Mouse (Mus musculus) CH12.LX (cell line): ENCODE measurements at regions not wholly inside any gene's neighbourhood (a gene's known extent, or its start where the extent isn't known, plus 50 kb on each side); places are given as distances from the start of the nearest gene placed in this dataset.
A peak's percentile ranks its signal among the peaks of the same experiment; 100 is the strongest.

ENCODE experiments used
- DNase-seq: peaks from one replicate; pipeline ENCODE4 v3.0.0-alpha.2; 2013; ENCODE audit errors: extremely low read depth
- H3K27ac ChIP-seq: 2 replicates; pipeline ENCODE4 v1.5.1; 2012; ENCODE audit warnings: low read depth, mild to moderate bottlenecking, control low read depth, moderate library complexity; ENCODE audit not compliant: insufficient read depth
- H3K27me3 ChIP-seq: replicated peaks from 2 replicates; pipeline ENCODE3; 2012; ENCODE audit warnings: inconsistent platforms
- H3K36me3 ChIP-seq, 2 experiments: replicated peaks in 1 of 2; 2 replicates each; pipeline versions ENCODE3 to v1.6.1; 2012; ENCODE audit warnings: inconsistent platforms in 1 of 2, low read length in 1 of 2, mild to moderate bottlenecking in 1 of 2, mixed read lengths in 1 of 2, moderate library complexity in 1 of 2; ENCODE audit not compliant: control insufficient read depth in 1 of 2, insufficient read depth in 1 of 2
- H3K4me1 ChIP-seq, 2 experiments: 2 replicates each; pipeline ENCODE4 v1.6.1; 2012; ENCODE audit warnings: inconsistent platforms in 1 of 2, moderate library complexity in 1 of 2; ENCODE audit not compliant: insufficient read depth in 2 of 2, control insufficient read depth in 1 of 2
- H3K4me2 ChIP-seq: 2 replicates; pipeline ENCODE4 v1.6.1; 2012; ENCODE audit warnings: low read depth, mild to moderate bottlenecking, control low read depth; ENCODE audit not compliant: poor library complexity, insufficient read depth, severe bottlenecking
- H3K4me3 ChIP-seq, 3 experiments: fragments of 150-350 bp in 1 of 3; sonication (generic) in 1 of 3; replicated peaks in 1 of 3; 2 replicates each; pipeline versions ENCODE3 to v1.5.1; 2011 to 2012; ENCODE audit warnings: low read depth in 2 of 3, low read length in 2 of 3, mild to moderate bottlenecking in 2 of 3, moderate library complexity in 2 of 3, control low read depth in 1 of 3, improper control_type of control experiment in 1 of 3, inconsistent platforms in 1 of 3, mixed read lengths in 1 of 3; ENCODE audit not compliant: poor library complexity in 1 of 3
- H3K79me2 ChIP-seq: replicated peaks from 2 replicates; pipeline ENCODE4 v1.6.1; 2012; ENCODE audit warnings: mild to moderate bottlenecking, moderate library complexity; ENCODE audit not compliant: control insufficient read depth, poor library complexity, insufficient read depth, severe bottlenecking; ENCODE audit errors: extremely low read depth
- H3K9ac ChIP-seq: 2 replicates; pipeline ENCODE4 v1.6.1; 2012; ENCODE audit warnings: low read depth, mild to moderate bottlenecking, control low read depth, moderate library complexity; ENCODE audit not compliant: insufficient read depth
- H3K9me3 ChIP-seq: replicated peaks from 2 replicates; pipeline ENCODE3; 2012; ENCODE audit warnings: low read length, inconsistent platforms, mixed read lengths
- CTCF ChIP-seq, 2 experiments: IDR thresholded peaks in 1 of 2; conservative IDR thresholded peaks in 1 of 2; 2 replicates each; pipeline ENCODE4 v1.5.1; 2011 to 2012; ENCODE audit warnings: low read depth in 2 of 2, low read length in 2 of 2, improper control_type of control experiment in 1 of 2, inconsistent platforms in 1 of 2, mild to moderate bottlenecking in 1 of 2, moderate library complexity in 1 of 2
- E2F4 ChIP-seq: IDR thresholded peaks from 2 replicates; pipeline ENCODE4 v1.6.1; 2011; ENCODE audit warnings: low read depth, low read length, improper control_type of control experiment; ENCODE audit not compliant: insufficient replicate concordance
- GABPA ChIP-seq: IDR thresholded peaks from 2 replicates; pipeline ENCODE4 v1.6.1; 2012; ENCODE audit warnings: low read depth, low read length, improper control_type of control experiment, inconsistent platforms; ENCODE audit not compliant: insufficient replicate concordance
- JUND ChIP-seq: conservative IDR thresholded peaks from 2 replicates; pipeline ENCODE4 v1.6.1; 2011; ENCODE audit warnings: low read depth, low read length, improper control_type of control experiment
- KAT2A ChIP-seq: IDR thresholded peaks from 2 replicates; pipeline ENCODE4 v1.6.1; 2012; ENCODE audit warnings: low read length, improper control_type of control experiment, inconsistent platforms; ENCODE audit not compliant: insufficient replicate concordance
- MAZ ChIP-seq: IDR thresholded peaks from 2 replicates; pipeline ENCODE4 v1.6.1; 2012; ENCODE audit warnings: low read depth, mild to moderate bottlenecking, inconsistent platforms, low read length, improper control_type of control experiment, moderate library complexity
- MYC ChIP-seq: IDR thresholded peaks from 2 replicates; pipeline ENCODE4 v1.6.1; 2011; ENCODE audit warnings: low read depth, mild to moderate bottlenecking, improper control_type of control experiment, low read length
- POLR2AphosphoS2 ChIP-seq: IDR thresholded peaks from 2 replicates; pipeline ENCODE4 v1.6.1; 2011; ENCODE audit warnings: low read depth, low read length, improper control_type of control experiment
- RAD21 ChIP-seq: IDR thresholded peaks from 2 replicates; pipeline ENCODE4 v1.6.1; 2011; ENCODE audit warnings: low read depth, mild to moderate bottlenecking, low read length, improper control_type of control experiment, moderate library complexity
- RCOR1 ChIP-seq: conservative IDR thresholded peaks from 2 replicates; pipeline ENCODE4 v1.6.1; 2012; ENCODE audit warnings: low read depth, mild to moderate bottlenecking, inconsistent platforms, low read length, improper control_type of control experiment
- SMC3 ChIP-seq: IDR thresholded peaks from 2 replicates; pipeline ENCODE4 v1.6.1; 2011; ENCODE audit warnings: low read depth, low read length, improper control_type of control experiment
- USF1 ChIP-seq: IDR thresholded peaks from 2 replicates; pipeline ENCODE4 v1.6.1; 2014; ENCODE audit warnings: low read depth, mild to moderate bottlenecking, inconsistent platforms, low read length, improper control_type of control experiment
- USF2 ChIP-seq: conservative IDR thresholded peaks from 2 replicates; pipeline ENCODE4 v1.6.1; 2011; ENCODE audit warnings: low read depth, low read length, improper control_type of control experiment
- ZC3H11A ChIP-seq: IDR thresholded peaks from 2 replicates; pipeline ENCODE4 v1.6.1; 2012; ENCODE audit warnings: low read depth, mild to moderate bottlenecking, inconsistent platforms, low read length, improper control_type of control experiment
- ZKSCAN1 ChIP-seq: IDR thresholded peaks from 2 replicates; pipeline ENCODE4 v1.6.1; 2012; ENCODE audit warnings: low read depth, inconsistent platforms, low read length, improper control_type of control experiment, borderline replicate concordance
- ZNF384 ChIP-seq: IDR thresholded peaks from 2 replicates; pipeline ENCODE4 v1.6.1; 2012; ENCODE audit warnings: low read depth, low read length, improper control_type of control experiment, inconsistent platforms
- dilution Hi-C: fragments of 300-500 bp; cut with MboI; formaldehyde crosslinking; loops from 2 replicates; pipeline ENCODE4 v1.14.3; 2020; ENCODE audit warnings: low sequenced_read_pairs; ENCODE audit not compliant: extremely low pct_unique_long_range_greater_than_20kb, extremely low pct_ligation_motif_present
- in situ Hi-C: fragments of 300-500 bp; cut with MboI; formaldehyde crosslinking; loops from 3 replicates; pipeline ENCODE4 v1.14.3; 2019; ENCODE audit warnings: low sequenced_read_pairs, low pct_ligation_motif_present, low pct_unique_long_range_greater_than_20kb, mixed read lengths

GRCm38 (mm10) chr8:78057357-78057756 is 155.7 kb upstream of the Ttc29 start:
- H3K27me3 ChIP-seq: no peaks in the 10 kb centered on the region
- DNase-seq: no peak
- in situ Hi-C loops: loop anchor here (25.0 kb wide), 1 partner anchor 155 kb away; the partner anchor contains the start of gene Ttc29
- dilution Hi-C loops: no loop called here
- no peak for TF ChIP-seq ZNF384
- no peak for TF ChIP-seq KAT2A
- no peak for TF ChIP-seq MYC
- TF ChIP-seq SMC3: no peak
- no peak for TF ChIP-seq USF1
- no peak for TF ChIP-seq MAZ
- no peak for TF ChIP-seq POLR2AphosphoS2
- TF ChIP-seq E2F4: no peak
- TF ChIP-seq CTCF (conservative IDR thresholded peaks at IDR 0.05 in 1 of 2, IDR thresholded peaks at IDR 0.05 in 1 of 2; ENCODE audit: low read depth in 2 of 2, low read length in 2 of 2): no peak
- no peak for TF ChIP-seq USF2
- H3K4me3 ChIP-seq: no peak overlapping the region
- no peak overlapping the region for H3K9ac ChIP-seq
- no peaks in the 10 kb centered on the region for H3K79me2 ChIP-seq
- no peak overlapping the region for H3K27ac ChIP-seq
- peaks cover 5 to 18% of the 10 kb centered on the region in 2 experiments; a peak in 2 of 4 replicates for H3K4me1 ChIP-seq
- no peaks in the 10 kb centered on the region for H3K36me3 ChIP-seq
- H3K4me2 ChIP-seq: no peak overlapping the region
- no peaks in the 10 kb centered on the region for H3K9me3 ChIP-seq

- DNase-seq: peak; percentile 46
- in situ Hi-C loops: loop anchor here (10.0 to 25.0 kb wide), 2 partner anchors 63 to 150 kb away; partner anchors contain the start of gene Ttc29
- H3K4me1 ChIP-seq: peaks cover 3 to 6% of the 10 kb centered on the region in 2 experiments; a peak in 2 of 4 replicates
- no peak overlapping the region for H3K4me3 ChIP-seq
- TF ChIP-seq RAD21: peak; percentile 94
- TF ChIP-seq SMC3: peak; percentile 67
- TF ChIP-seq ZKSCAN1: no peak
- peak; percentile 21; the same call in 1 of the 2 replicates for TF ChIP-seq ZC3H11A
- peak in 1 of 2 experiments; percentile 81; a peak in 2 of 4 replicates for TF ChIP-seq CTCF (conservative IDR thresholded peaks at IDR 0.05 in 1 of 2, IDR thresholded peaks at IDR 0.05 in 1 of 2; ENCODE audit: low read depth in 2 of 2, low read length in 2 of 2)
- TF ChIP-seq RCOR1: no peak
- no peak for TF ChIP-seq GABPA
- peak; percentile 38; the same call in 1 of the 2 replicates for TF ChIP-seq JUND
- H3K9ac ChIP-seq: no peak overlapping the region
- no peaks in the 10 kb centered on the region for H3K27me3 ChIP-seq
- H3K4me2 ChIP-seq: no peak overlapping the region
- dilution Hi-C loops: no loop called here
- no peak overlapping the region for H3K27ac ChIP-seq
- H3K36me3 ChIP-seq: no peaks in the 10 kb centered on the region
- no peaks in the 10 kb centered on the region for H3K9me3 ChIP-seq
- H3K79me2 ChIP-seq: no peaks in the 10 kb centered on the region
Observed at GRCm38 (mm10) chr8:78061827-78062719, 151.0 kb upstream of the Ttc29 start.
